Mouse (Mus musculus) CH12.LX (cell line): ENCODE measurements around the gene Fars2. TPM values are rescaled to one million over a fixed set of nuclear protein-coding genes. Genes with fewer than 3 reads are reported as not detected.

Source experiments
- DNase-seq: peaks from one replicate; pipeline ENCODE4 v3.0.0-alpha.2; 2013; ENCODE audit errors: extremely low read depth
- H3K27ac ChIP-seq: 2 replicates; pipeline ENCODE4 v1.5.1; 2012; ENCODE audit warnings: low read depth, mild to moderate bottlenecking, control low read depth, moderate library complexity; ENCODE audit not compliant: insufficient read depth
- H3K27me3 ChIP-seq: replicated peaks from 2 replicates; pipeline ENCODE3; 2012; ENCODE audit warnings: inconsistent platforms
- H3K36me3 ChIP-seq, 2 experiments: replicated peaks in 1 of 2; 2 replicates each; pipeline versions ENCODE3 to v1.6.1; 2012; ENCODE audit warnings: inconsistent platforms in 1 of 2, low read length in 1 of 2, mild to moderate bottlenecking in 1 of 2, mixed read lengths in 1 of 2, moderate library complexity in 1 of 2; ENCODE audit not compliant: control insufficient read depth in 1 of 2, insufficient read depth in 1 of 2
- H3K4me1 ChIP-seq, 2 experiments: 2 replicates each; pipeline ENCODE4 v1.6.1; 2012; ENCODE audit warnings: inconsistent platforms in 1 of 2, moderate library complexity in 1 of 2; ENCODE audit not compliant: insufficient read depth in 2 of 2, control insufficient read depth in 1 of 2
- H3K4me2 ChIP-seq: 2 replicates; pipeline ENCODE4 v1.6.1; 2012; ENCODE audit warnings: low read depth, mild to moderate bottlenecking, control low read depth; ENCODE audit not compliant: poor library complexity, insufficient read depth, severe bottlenecking
- H3K4me3 ChIP-seq, 3 experiments: fragments of 150-350 bp in 1 of 3; sonication (generic) in 1 of 3; replicated peaks in 1 of 3; 2 replicates each; pipeline versions ENCODE3 to v1.5.1; 2011 to 2012; ENCODE audit warnings: low read depth in 2 of 3, low read length in 2 of 3, mild to moderate bottlenecking in 2 of 3, moderate library complexity in 2 of 3, control low read depth in 1 of 3, improper control_type of control experiment in 1 of 3, inconsistent platforms in 1 of 3, mixed read lengths in 1 of 3; ENCODE audit not compliant: poor library complexity in 1 of 3
- H3K79me2 ChIP-seq: replicated peaks from 2 replicates; pipeline ENCODE4 v1.6.1; 2012; ENCODE audit warnings: mild to moderate bottlenecking, moderate library complexity; ENCODE audit not compliant: control insufficient read depth, poor library complexity, insufficient read depth, severe bottlenecking; ENCODE audit errors: extremely low read depth
- H3K9ac ChIP-seq: 2 replicates; pipeline ENCODE4 v1.6.1; 2012; ENCODE audit warnings: low read depth, mild to moderate bottlenecking, control low read depth, moderate library complexity; ENCODE audit not compliant: insufficient read depth
- H3K9me3 ChIP-seq: replicated peaks from 2 replicates; pipeline ENCODE3; 2012; ENCODE audit warnings: low read length, inconsistent platforms, mixed read lengths
- BHLHE40 ChIP-seq: IDR thresholded peaks from 2 replicates; pipeline ENCODE4 v1.6.1; 2011; ENCODE audit warnings: mild to moderate bottlenecking, low read depth, low read length, improper control_type of control experiment
- CHD2 ChIP-seq: IDR thresholded peaks from 2 replicates; pipeline ENCODE4 v1.6.1; 2011; ENCODE audit warnings: low read length, improper control_type of control experiment
- CTCF ChIP-seq, 2 experiments: IDR thresholded peaks in 1 of 2; conservative IDR thresholded peaks in 1 of 2; 2 replicates each; pipeline ENCODE4 v1.5.1; 2011 to 2012; ENCODE audit warnings: low read depth in 2 of 2, low read length in 2 of 2, improper control_type of control experiment in 1 of 2, inconsistent platforms in 1 of 2, mild to moderate bottlenecking in 1 of 2, moderate library complexity in 1 of 2
- EP300 ChIP-seq: IDR thresholded peaks from 2 replicates; pipeline ENCODE4 v1.6.1; 2011; ENCODE audit warnings: low read length, improper control_type of control experiment
- ETS1 ChIP-seq: conservative IDR thresholded peaks from 2 replicates; pipeline ENCODE4 v1.6.1; 2012; ENCODE audit warnings: low read depth, mild to moderate bottlenecking, inconsistent platforms, low read length, improper control_type of control experiment, moderate library complexity
- HCFC1 ChIP-seq: IDR thresholded peaks from 2 replicates; pipeline ENCODE4 v1.6.1; 2012; ENCODE audit warnings: low read depth, mild to moderate bottlenecking, inconsistent platforms, low read length, improper control_type of control experiment
- JUN ChIP-seq: IDR thresholded peaks from 2 replicates; pipeline ENCODE4 v1.6.1; 2011; ENCODE audit warnings: low read depth, mild to moderate bottlenecking, low read length, improper control_type of control experiment, moderate library complexity; ENCODE audit not compliant: insufficient read depth
- KAT2A ChIP-seq: IDR thresholded peaks from 2 replicates; pipeline ENCODE4 v1.6.1; 2012; ENCODE audit warnings: low read length, improper control_type of control experiment, inconsistent platforms; ENCODE audit not compliant: insufficient replicate concordance
- MAFK ChIP-seq: IDR thresholded peaks from 2 replicates; pipeline ENCODE4 v1.6.1; 2011; ENCODE audit warnings: low read length, improper control_type of control experiment; ENCODE audit not compliant: insufficient replicate concordance
- MAZ ChIP-seq: IDR thresholded peaks from 2 replicates; pipeline ENCODE4 v1.6.1; 2012; ENCODE audit warnings: low read depth, mild to moderate bottlenecking, inconsistent platforms, low read length, improper control_type of control experiment, moderate library complexity
- MEF2A ChIP-seq: IDR thresholded peaks from 2 replicates; pipeline ENCODE4 v1.6.1; 2014; ENCODE audit warnings: low read depth, mild to moderate bottlenecking, inconsistent platforms, low read length, improper control_type of control experiment, borderline replicate concordance
- MXI1 ChIP-seq: IDR thresholded peaks from 2 replicates; pipeline ENCODE4 v1.6.1; 2011; ENCODE audit warnings: mild to moderate bottlenecking, low read depth, low read length, improper control_type of control experiment
- NRF1 ChIP-seq: IDR thresholded peaks from 2 replicates; pipeline ENCODE4 v1.6.1; 2014; ENCODE audit warnings: low read depth, mild to moderate bottlenecking, inconsistent platforms, low read length, improper control_type of control experiment, moderate library complexity
- PAX5 ChIP-seq: IDR thresholded peaks from 2 replicates; pipeline ENCODE4 v1.6.1; 2012; ENCODE audit warnings: low read length, inconsistent platforms, mixed read lengths
- POLR2A ChIP-seq: IDR thresholded peaks from 2 replicates; pipeline ENCODE4 v1.6.1; 2011; ENCODE audit warnings: low read depth, mild to moderate bottlenecking, improper control_type of control experiment, low read length
- POLR2AphosphoS2 ChIP-seq: IDR thresholded peaks from 2 replicates; pipeline ENCODE4 v1.6.1; 2011; ENCODE audit warnings: low read depth, low read length, improper control_type of control experiment
- SIN3A ChIP-seq: IDR thresholded peaks from 2 replicates; pipeline ENCODE4 v1.6.1; 2012; ENCODE audit warnings: low read length, improper control_type of control experiment, inconsistent platforms
- SMC3 ChIP-seq: IDR thresholded peaks from 2 replicates; pipeline ENCODE4 v1.6.1; 2011; ENCODE audit warnings: low read depth, low read length, improper control_type of control experiment
- TCF12 ChIP-seq: IDR thresholded peaks from 2 replicates; pipeline ENCODE4 v1.6.1; 2014; ENCODE audit warnings: low read depth, mild to moderate bottlenecking, inconsistent platforms, low read length, improper control_type of control experiment
- UBTF ChIP-seq: IDR thresholded peaks from 2 replicates; pipeline ENCODE4 v1.6.1; 2012; ENCODE audit warnings: low read depth, mild to moderate bottlenecking, inconsistent platforms, low read length, improper control_type of control experiment, moderate library complexity
- USF1 ChIP-seq: IDR thresholded peaks from 2 replicates; pipeline ENCODE4 v1.6.1; 2014; ENCODE audit warnings: low read depth, mild to moderate bottlenecking, inconsistent platforms, low read length, improper control_type of control experiment
- dilution Hi-C: fragments of 300-500 bp; cut with MboI; formaldehyde crosslinking; loops from 2 replicates; pipeline ENCODE4 v1.14.3; 2020; ENCODE audit warnings: low sequenced_read_pairs; ENCODE audit not compliant: extremely low pct_unique_long_range_greater_than_20kb, extremely low pct_ligation_motif_present
- in situ Hi-C: fragments of 300-500 bp; cut with MboI; formaldehyde crosslinking; loops from 3 replicates; pipeline ENCODE4 v1.14.3; 2019; ENCODE audit warnings: low sequenced_read_pairs, low pct_ligation_motif_present, low pct_unique_long_range_greater_than_20kb, mixed read lengths
- polyA plus RNA-seq: library from polyadenylated mRNA; unstranded; fragments of >175 nt; gene quantifications from 2 replicates; pipeline ENCODE4 v1.2.1, GENCODE M21; 2012; ENCODE audit warnings: low read depth; ENCODE audit not compliant: insufficient read length
- total RNA-seq, 2 experiments: library from RNA; depleted of rRNA; stranded (reverse); fragments of 300-350 nt in 1 of 2; fragments of >200 nt in 1 of 2; gene quantifications; 2 replicates each; pipeline ENCODE4 v1.2.3; 2012 to 2014

The Fars2 gene
- total and polyA plus RNA-seq, 3 experiments: 30.2 to 47.7 (median 46.4) TPM

DNA sequence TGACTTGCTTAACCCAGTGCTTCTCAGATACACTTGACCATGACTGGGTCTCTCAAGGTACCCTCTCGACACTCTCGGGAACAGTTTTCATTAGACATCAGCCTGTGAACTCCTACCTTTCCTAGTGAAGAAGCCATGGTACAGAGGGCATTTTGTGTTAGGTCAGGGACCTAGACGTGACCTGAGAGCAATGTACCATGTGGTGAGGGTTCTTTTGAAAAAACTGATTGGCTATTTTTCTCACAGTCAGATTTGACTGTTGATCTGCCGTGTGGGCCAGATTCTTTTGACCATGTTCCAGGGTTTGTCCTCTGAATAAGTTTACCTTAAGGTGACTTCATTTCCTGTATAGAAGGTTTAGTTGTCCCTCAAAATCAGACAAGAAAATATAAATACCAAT, 275.5 kb downstream of the Fars2 start:
- TF ChIP-seq HCFC1: no peak
- TF ChIP-seq EP300: no peak
- no peak for TF ChIP-seq TCF12
- no peak for TF ChIP-seq JUN
- TF ChIP-seq KAT2A: no peak
- TF ChIP-seq MAZ: no peak
- no peak for TF ChIP-seq SMC3
- no peak for TF ChIP-seq POLR2AphosphoS2
- no peak for TF ChIP-seq POLR2A
- no peak for TF ChIP-seq PAX5
- no peak for TF ChIP-seq UBTF
- TF ChIP-seq MXI1: no peak
- Histone ChIP-seq H3K4me3 (no peak overlapping the region), H3K4me1 (peaks cover 3 to 13% of the 10 kb centered on the region in 2 experiments), H3K27me3 (no peaks in the 10 kb centered on the region), H3K9me3 (no peaks in the 10 kb centered on the region), H3K79me2 (no peaks in the 10 kb centered on the region), H3K9ac (no peak overlapping the region), H3K27ac (no peak overlapping the region), H3K4me2 (no peak overlapping the region), H3K36me3 (peaks cover 0 to 24% of the 10 kb centered on the region in 2 experiments)
- DNase-seq: no peak
- dilution Hi-C loops: no loop called here
- in situ Hi-C loops: no loop called here

DNA sequence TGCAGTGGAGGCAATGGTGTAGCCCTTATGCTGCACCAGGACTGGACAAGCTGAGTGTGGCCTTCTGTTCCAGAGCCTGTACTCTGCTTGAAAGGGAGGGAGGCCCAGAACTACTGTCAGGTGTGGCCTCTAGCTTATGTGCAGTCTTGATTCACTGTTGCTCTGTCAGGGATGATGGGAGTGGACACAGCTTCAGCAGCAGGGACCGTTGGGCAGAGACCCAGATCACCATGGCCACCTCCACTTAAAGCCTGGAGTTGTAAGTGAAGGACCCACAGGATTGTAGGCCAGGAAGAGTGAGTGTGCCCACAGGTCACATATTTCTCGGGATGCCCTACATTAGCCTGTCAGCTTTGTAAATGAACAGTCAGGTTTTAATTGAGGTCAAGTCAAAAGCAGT, 283.8 kb downstream of the Fars2 start:
- DNase-seq: no peak
- Histone ChIP-seq H3K4me2 (no peak overlapping the region), H3K36me3 (peaks cover 0 to 21% of the 10 kb centered on the region in 2 experiments), H3K9ac (no peak overlapping the region)
- dilution Hi-C loops: no loop called here
- TF ChIP-seq BHLHE40 (no peak), USF1 (no peak), CHD2 (no peak), MAFK (no peak), MEF2A (no peak), SIN3A (no peak), TCF12 (no peak), HCFC1 (no peak), NRF1 (no peak), ETS1 (no peak), CTCF (conservative IDR thresholded peaks at IDR 0.05 in 1 of 2, IDR thresholded peaks at IDR 0.05 in 1 of 2; ENCODE audit: low read depth in 2 of 2, low read length in 2 of 2) (no peak)
- TF ChIP-seq, all 38 proteins: peak for 0
- peaks cover 0 to 10% of the 10 kb centered on the region in 2 experiments; a peak in 1 of 4 replicates for H3K4me1 ChIP-seq
- H3K9me3 ChIP-seq: no peaks in the 10 kb centered on the region
- no peak overlapping the region for H3K4me3 ChIP-seq
- in situ Hi-C loops: no loop called here
- no peaks in the 10 kb centered on the region for H3K27me3 ChIP-seq
- H3K27ac ChIP-seq: no peak overlapping the region
- H3K79me2 ChIP-seq: no peaks in the 10 kb centered on the region
